Mouse (Mus musculus) ES-Bruce4 (cell line): ENCODE data around the gene Dll4. TPM values are rescaled to one million over a fixed set of nuclear protein-coding genes. Genes with fewer than 3 reads are reported as not detected.

Source experiments
- H3K27ac ChIP-seq: 2 replicates; pipeline ENCODE4 v1.5.1; 2012; ENCODE audit warnings: low read length, inconsistent platforms; ENCODE audit not compliant: insufficient read depth
- H3K27me3 ChIP-seq: 2 replicates; pipeline ENCODE4 v1.6.1; 2012; ENCODE audit warnings: mild to moderate bottlenecking, low read length, inconsistent platforms; ENCODE audit not compliant: control insufficient read depth, poor library complexity, insufficient read depth, severe bottlenecking
- H3K36me3 ChIP-seq: 2 replicates; pipeline ENCODE4 v1.6.1; 2012; ENCODE audit warnings: inconsistent platforms, mild to moderate bottlenecking, low read length, moderate library complexity; ENCODE audit not compliant: control insufficient read depth, poor library complexity, insufficient read depth, severe bottlenecking
- H3K4me1 ChIP-seq: one replicate; pipeline ENCODE4 v1.8.1; 2011; ENCODE audit warnings: low read length; ENCODE audit not compliant: control insufficient read depth, insufficient read depth
- H3K4me3 ChIP-seq: 2 replicates; pipeline ENCODE4 v1.5.1; 2011; ENCODE audit warnings: low read depth, mild to moderate bottlenecking, low read length
- H3K9ac ChIP-seq: 2 replicates; pipeline ENCODE4 v1.6.1; 2012; ENCODE audit warnings: low read depth, mild to moderate bottlenecking, inconsistent platforms; ENCODE audit not compliant: poor library complexity, severe bottlenecking
- H3K9me3 ChIP-seq: replicated peaks from 2 replicates; pipeline ENCODE4 v1.6.1; 2012; ENCODE audit warnings: mild to moderate bottlenecking, low read length, inconsistent platforms; ENCODE audit not compliant: control insufficient read depth, poor library complexity, insufficient read depth, severe bottlenecking
- CTCF ChIP-seq: IDR thresholded peaks from one replicate; pipeline ENCODE4 v1.8.1; 2011; ENCODE audit warnings: low read depth, low read length
- EP300 ChIP-seq: IDR thresholded peaks from 2 replicates; pipeline ENCODE4 v1.6.1; 2011; ENCODE audit warnings: low read depth, low read length; ENCODE audit not compliant: insufficient read depth
- POLR2A ChIP-seq: IDR thresholded peaks from one replicate; pipeline ENCODE4 v1.8.1; 2011; ENCODE audit warnings: low read length; ENCODE audit not compliant: insufficient read depth
- polyA plus RNA-seq: library from polyadenylated mRNA; stranded (reverse); fragments of >200 nt; gene quantifications from 2 replicates; pipeline ENCODE4 v1.2.4, GENCODE M21; 2011; ENCODE audit warnings: low read depth; ENCODE audit not compliant: missing spikeins, insufficient read depth, insufficient read length

The Dll4 gene
- polyA plus RNA-seq, 1 experiment, result not detected

DNA sequence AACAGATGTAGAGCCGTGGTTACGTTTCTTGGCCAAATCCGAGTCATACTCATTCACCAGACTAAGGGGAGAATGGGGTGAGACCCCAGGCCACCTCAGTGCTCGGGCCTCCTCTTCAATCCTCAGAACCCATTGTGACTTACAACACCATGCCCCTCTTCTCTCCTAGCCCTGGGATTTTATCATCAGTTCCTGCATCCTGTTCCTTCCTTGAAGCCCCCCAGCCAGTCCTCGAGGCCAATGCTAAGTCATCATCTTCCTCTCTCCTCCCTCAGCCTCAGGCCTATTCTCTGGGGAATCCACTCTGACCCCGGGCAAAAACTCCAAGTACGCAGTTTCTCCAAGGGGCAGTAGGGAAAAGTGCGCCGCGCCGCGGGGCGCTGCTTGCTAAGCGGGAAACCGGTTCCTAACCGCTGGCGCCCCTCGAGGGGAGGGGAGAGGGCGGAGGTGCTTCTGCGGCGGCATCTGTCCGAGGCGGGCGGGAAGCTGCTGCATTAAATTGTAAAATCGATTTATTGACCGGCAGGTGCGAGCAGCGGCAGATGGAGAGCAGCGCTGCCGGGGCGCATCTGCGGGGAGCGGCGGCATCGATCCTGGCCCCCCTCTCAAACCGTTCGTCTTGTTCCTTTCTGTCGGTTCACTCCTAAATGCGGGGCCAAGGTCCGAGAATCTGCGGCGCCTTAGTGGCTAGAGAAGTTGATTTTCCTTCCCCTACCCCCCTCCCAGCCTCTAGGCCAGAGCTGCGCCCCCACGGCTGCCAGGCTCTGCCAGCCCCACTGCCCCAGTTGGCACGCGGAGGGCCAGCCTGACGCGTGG is 3.6 kb upstream of the Dll4 start:
- no peak for TF ChIP-seq CTCF
- TF ChIP-seq EP300, result no peak
- TF ChIP-seq POLR2A, result no peak
- peaks cover 1% of the 10 kb centered on the region for H3K4me1 ChIP-seq
- H3K27ac ChIP-seq, result no peak overlapping the region
- peak overlapping the region; percentile 43 for H3K4me3 ChIP-seq
- peaks cover 14% of the 10 kb centered on the region for H3K27me3 ChIP-seq
- H3K9ac ChIP-seq, result peak overlapping the region; percentile 29; the same call in 1 of the 2 replicates
- H3K9me3 ChIP-seq, result no peaks in the 10 kb centered on the region
- H3K36me3 ChIP-seq, result no peaks in the 10 kb centered on the region

DNA sequence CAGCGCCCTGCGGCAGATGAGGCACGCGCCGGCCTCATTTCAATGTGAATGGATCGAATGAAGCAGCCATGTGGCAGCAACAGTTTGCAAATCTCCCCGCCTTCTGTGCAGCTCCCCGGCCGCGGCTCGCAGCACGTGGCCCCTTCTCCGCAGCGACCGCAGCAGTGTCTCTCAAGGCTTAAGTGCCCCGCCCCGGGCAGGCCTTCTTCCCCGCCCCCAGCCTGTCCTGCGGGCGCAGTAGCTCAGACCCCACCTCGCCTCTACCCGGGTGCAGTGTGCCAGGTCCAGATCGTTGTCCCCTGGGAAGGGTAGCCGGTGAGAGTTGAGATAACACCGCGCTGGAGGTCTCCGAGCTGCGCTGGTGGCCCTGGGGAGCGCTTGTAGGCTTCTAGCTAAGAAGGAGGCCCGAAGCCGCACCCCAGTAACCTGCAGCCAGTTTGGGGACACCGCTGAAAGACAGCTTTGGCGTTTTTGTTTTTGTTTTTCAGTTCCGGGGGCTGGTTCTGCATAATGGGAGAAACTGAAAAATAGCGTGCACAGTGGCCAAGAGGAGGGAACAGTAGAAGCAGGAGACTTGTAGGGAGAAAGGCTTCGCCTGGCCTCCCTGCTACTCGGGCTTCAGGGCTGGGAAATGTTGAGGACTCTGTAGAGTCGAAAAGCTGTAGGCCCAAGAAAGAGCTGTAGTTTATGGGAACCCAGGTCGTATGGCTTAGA is 2.8 kb upstream of the Dll4 start:
- Histone ChIP-seq H3K4me1 (peaks cover 1% of the 10 kb centered on the region), H3K36me3 (no peaks in the 10 kb centered on the region), H3K27me3 (peaks cover 14% of the 10 kb centered on the region), H3K9ac (no peak overlapping the region), H3K9me3 (no peaks in the 10 kb centered on the region), H3K4me3 (peak overlapping the region; percentile 43), H3K27ac (no peak overlapping the region)
- TF ChIP-seq EP300, result peak; percentile 66; the same call in 1 of the 2 replicates
- no peak for TF ChIP-seq POLR2A

DNA sequence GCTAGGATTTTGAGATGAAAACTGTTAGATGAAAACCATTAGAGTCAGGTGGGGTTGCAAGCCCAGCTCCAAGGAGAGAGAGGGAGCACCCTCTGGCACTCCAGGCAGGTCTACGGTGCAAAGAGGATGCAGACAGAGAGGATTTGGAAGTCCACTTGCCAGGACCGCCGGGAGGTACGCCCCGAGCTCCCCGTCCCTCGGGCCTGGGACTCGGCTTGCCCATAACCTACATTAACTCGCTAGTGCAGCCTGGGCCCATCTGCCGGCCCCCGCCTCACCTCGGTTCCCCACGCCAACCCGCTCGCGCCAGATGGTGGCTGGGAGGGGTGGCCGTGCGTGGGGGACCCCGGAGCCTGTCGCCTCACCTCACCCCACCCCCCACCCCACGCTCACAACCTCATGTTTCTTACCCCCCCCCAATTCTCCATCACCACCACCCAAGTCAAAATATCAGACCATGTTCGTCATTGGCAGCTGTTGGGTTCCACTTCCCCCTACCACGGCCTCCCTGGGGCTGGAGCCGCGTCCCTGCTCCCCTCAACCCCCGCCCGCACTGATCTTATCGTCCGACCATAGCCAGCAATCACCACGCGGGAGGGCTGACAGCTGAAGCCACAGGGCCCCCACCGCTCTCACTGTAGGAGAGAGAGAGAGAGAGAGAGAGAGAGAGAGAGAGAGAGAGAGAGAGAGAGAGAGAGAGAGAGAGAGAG is 1.6 kb upstream of the Dll4 start:
- Histone ChIP-seq H3K27me3 (peaks cover 15% of the 10 kb centered on the region), H3K4me3 (no peak overlapping the region), H3K36me3 (no peaks in the 10 kb centered on the region), H3K27ac (no peak overlapping the region), H3K9ac (no peak overlapping the region), H3K4me1 (peaks cover 1% of the 10 kb centered on the region), H3K9me3 (no peaks in the 10 kb centered on the region)
- no peak for TF ChIP-seq EP300
- TF ChIP-seq CTCF, result no peak
- no peak for TF ChIP-seq POLR2A

GRCm38 (mm10) chr2:119324576-119325318 is 837 bp upstream of the Dll4 start:
- peaks cover 1% of the 10 kb centered on the region for H3K4me1 ChIP-seq
- no peak overlapping the region for H3K9ac ChIP-seq
- peaks cover 15% of the 10 kb centered on the region for H3K27me3 ChIP-seq
- H3K4me3 ChIP-seq, result peak overlapping the region; percentile 38
- TF ChIP-seq CTCF (no peak), EP300 (peak; percentile 57; the same call in 1 of the 2 replicates)
- no peaks in the 10 kb centered on the region for H3K9me3 ChIP-seq
- no peak overlapping the region for H3K27ac ChIP-seq
- H3K36me3 ChIP-seq, result no peaks in the 10 kb centered on the region

GRCm38 (mm10) chr2:119326161-119327101 is 847 bp downstream of the Dll4 start:
- Histone ChIP-seq H3K4me3 (peak overlapping the region; percentile 71), H3K4me1 (peaks cover 1% of the 10 kb centered on the region), H3K9ac (no peak overlapping the region), H3K36me3 (no peaks in the 10 kb centered on the region), H3K9me3 (no peaks in the 10 kb centered on the region), H3K27me3 (peaks cover 18% of the 10 kb centered on the region), H3K27ac (no peak overlapping the region)
- TF ChIP-seq POLR2A, result no peak
- TF ChIP-seq EP300, result no peak
- no peak for TF ChIP-seq CTCF
